Mouse (Mus musculus) heart, adult 9 months (tissue): ENCODE data around the gene Traf3ip2.
A peak's percentile ranks its signal among the peaks of the same experiment; 100 is the strongest.

Experiments
- DNase-seq, 2 experiments: peaks; one replicate each; pipeline ENCODE4 v3.0.0; 2022; ENCODE audit warnings: low spot score in 2 of 2

Traf3ip2 gene

DNA sequence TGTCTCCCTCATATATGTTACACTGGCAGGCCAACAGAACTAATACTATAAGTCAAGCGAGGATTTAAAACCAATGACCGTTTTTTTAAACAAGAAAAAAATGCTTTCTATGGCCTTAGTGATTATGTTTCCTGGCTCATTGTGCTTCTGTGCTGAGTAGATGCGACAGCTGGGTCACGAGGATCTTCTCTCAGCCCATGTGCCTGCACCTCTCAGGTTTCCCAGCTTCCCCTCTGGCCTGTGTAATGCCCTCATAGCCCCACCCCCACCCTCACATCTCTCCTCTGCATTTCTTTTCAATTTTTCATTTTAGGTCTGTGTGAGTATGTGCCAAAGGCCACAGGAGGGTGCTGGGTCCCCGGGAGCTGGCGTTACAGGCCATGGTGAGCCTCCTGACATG, 20.6 kb downstream of the Traf3ip2 start:
- DNase-seq: no peak

DNA sequence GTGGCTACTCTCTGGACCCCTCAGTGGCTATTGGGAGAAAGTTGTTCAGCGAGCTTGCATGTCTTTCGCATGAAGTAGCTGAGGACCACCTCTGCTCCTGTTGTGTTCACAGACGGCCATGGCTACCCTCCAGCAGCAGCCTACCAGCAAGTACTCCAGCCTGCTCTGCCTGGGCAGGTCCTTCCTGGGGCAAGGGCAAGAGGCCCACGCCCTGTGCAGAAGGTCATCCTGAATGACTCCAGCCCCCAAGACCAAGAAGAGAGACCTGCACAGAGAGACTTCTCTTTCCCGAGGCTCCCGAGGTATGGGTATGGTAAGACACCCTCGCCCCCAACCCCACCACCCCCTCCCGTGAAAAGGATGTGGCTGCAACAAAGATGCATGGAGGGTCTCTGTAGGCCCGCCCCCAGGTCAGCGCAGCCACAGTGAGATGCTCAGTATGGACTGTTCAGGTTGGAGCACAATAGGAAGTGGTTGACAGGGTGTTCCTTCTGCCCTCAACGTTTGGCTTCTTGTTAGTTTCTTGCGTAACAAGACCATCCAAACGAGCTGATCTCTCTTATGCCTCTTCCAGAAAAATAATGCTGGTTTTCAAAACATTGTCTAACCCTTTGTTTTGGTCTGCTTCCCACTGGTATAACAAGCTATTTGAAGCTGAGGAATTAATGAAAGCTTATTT, 21.8 kb downstream of the Traf3ip2 start:
- no peak for DNase-seq

DNA sequence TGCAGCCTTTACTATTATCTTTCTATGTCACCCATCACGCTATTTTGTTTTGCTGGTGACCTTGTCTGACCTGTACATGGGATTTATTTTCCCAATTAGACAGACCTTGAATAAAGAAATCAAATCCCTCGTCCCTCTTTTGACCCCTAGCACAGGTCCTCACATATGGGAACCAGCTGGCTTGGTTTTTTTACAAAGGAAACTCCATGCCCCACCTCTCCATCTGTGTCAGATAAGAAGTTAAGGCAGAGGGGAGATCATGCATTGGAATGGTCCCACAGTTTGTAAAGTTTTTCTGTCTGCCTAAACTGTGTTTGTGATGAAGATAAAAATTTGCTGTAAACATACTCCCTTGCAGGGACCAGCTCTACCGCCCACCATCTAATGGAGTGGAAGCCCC, 26.1 kb downstream of the Traf3ip2 start:
- no peak for DNase-seq

DNA sequence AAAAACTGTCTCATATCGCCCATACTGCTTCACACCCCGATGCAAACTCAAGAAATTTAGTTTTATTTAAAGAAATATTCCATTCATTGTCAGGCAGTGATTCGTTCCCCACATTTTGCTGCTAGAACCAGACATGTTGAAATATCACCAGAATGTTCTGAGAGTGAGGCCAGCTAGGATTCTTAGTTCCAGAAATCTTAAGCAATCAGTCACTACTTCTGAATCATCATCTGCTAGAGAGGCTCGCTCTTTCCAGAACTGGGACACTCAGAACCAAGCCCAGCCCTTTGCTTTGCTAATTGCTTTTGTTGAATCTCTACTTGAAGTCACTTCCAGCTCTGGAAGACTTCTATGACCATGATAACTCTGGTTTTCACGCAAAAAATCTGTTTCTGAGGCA, 27.0 kb downstream of the Traf3ip2 start:
- no peak for DNase-seq

DNA sequence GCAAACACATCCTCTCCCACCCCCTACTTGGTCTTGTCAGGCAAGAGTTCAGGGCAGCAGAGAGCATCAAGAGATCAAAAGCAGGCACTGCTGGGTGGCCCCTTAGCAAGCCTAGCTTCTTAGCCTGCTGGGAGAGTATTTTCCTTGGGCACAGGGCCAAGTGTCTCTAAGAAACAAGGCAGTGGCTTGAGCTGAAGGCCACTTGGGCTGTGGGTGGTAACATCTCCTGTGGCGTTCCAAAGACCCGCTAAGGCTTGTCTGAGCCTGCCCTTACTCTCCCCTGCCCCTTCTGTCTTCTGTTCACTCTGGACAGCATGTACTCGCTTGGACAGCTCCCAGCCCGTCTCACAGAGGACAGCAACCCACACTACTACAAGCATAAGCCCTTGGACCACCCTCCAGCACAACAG, 28.1 kb downstream of the Traf3ip2 start:
- DNase-seq: no peak

DNA sequence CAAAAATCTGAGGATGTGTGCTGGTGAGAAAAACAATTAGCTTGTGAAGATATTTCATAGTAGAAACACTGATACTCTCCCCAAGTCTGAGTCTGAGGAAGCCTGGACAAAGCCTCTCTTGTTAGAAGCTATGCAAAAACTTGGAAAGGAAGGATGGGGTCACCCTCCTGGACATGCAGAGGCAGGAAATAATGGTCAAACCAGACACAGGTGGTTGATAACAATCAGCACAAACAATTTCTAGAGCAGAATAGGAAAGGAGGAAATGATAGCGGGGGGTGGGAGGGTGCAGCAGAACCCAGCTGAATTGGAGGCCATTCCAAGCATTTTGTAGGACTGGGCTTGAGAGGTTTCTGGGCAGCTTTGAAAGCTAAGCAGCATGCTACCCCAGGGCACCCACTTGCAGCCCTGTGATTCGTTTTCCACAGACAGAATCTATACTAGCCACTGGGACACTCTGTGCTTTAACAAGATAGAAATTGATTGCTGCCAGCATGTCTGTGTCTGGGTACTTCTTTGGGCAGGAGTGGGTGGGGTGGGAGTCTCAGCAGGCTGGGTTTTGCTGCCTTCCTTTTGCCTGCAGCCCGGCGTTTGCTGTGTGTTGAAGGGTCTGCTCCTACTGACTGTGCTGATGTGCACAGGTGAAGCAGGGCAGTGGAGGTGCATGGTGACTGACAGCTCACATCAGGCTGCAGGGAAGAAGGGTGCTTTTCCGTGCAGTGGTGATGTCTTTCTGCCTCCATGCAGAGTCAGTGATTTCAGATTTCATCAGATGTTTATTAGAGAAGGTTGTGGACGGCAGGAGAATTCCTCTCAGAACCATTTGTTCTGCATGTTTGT, 33.3 kb downstream of the Traf3ip2 start:
- no peak for DNase-seq

DNA sequence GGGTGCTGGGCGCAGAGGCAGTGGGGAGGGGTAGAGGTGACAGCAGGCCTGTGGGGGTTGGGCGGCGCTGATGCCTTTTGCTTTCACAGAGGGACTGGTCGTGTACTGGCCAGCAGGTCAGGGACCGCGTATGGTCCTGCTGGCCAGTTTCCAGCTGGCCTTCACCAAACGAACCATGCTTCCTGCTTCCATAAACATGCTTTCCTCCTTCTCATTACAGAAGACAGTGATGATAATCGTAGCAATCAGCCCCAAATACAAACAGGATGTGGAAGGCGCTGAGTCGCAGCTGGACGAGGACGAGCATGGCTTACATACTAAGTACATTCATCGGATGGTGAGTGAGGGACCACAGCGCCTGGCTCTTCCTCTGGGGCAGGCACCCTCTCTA, 33.9 kb downstream of the Traf3ip2 start:
- peak in 1 of 2 experiments; percentile 62 for DNase-seq

DNA sequence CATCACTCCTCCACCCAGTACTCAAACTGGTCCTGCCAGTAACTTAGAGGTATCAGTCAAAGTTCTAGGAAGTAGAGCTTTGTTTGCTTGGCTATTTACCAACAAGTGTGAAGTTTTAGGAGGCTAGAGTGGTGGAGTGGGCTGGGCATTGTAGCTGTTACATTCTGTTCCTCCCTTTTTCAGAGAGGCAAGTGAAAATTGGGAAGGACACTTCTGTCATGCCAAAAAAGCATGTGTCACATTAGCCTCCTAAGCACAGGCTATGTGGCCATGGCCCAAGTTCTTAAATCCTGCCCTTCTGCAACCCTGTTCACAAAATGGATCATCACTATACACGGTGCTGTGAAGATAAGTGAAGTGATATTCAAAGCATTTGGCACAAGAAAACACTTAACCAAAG, 34.4 kb downstream of the Traf3ip2 start:
- no peak for DNase-seq

DNA sequence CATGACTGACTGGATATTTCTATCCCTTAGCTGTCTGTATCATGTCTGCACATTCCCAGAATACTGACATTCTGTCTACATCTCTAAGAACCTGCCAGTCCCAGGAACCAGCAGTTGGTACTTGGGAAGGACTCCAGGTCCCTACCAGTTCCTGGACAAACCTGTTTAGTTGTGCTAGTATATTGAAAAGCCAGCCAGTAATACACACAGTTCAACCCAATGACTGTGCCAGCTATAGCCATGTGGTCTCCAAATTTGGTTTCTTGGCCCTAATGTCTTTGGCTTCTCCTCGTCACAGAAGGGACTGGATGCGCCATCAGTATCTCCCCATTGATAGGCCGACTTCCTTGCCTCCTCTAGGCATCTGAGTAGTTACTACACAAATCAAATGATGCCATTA, 35.5 kb downstream of the Traf3ip2 start:
- DNase-seq: no peak

DNA sequence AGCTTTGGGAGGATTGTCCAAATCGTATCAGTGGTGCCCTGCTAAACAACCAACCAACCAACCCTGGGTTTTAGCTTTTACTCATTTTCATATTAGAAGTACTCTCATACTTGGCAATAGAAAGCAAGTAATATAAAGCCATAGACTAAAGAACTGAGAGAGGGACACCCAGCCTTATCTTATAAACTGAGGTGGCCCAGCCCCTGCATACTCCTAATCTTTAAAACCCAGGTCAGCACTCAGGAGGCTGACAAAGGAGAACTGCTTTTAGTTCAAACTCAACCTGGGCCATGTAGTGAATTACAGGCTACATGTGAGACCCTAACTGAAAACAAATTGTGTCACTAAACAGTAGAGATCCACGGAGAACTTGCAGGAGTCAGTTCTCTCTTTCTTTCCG, 36.8 kb downstream of the Traf3ip2 start:
- DNase-seq: no peak

DNA sequence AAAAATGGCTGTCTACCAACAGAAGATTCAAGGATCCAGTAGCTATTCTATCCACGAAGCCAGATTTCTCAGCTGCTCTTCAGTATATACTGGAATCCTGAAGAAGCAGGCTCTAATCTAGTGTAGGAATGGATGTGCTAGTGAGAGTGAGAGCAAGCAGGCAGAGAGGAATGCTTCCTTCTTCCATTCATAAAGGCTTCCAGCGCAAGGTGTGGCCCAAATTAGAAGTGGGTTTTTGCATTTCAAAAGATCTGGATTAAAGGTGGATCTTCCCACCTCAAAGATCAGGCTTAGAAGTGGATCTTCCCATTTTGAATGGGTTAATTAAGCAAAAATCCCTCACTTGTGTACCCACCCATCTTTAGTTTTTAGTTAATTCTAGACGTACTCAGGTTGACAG, 37.6 kb downstream of the Traf3ip2 start:
- no peak for DNase-seq

DNA sequence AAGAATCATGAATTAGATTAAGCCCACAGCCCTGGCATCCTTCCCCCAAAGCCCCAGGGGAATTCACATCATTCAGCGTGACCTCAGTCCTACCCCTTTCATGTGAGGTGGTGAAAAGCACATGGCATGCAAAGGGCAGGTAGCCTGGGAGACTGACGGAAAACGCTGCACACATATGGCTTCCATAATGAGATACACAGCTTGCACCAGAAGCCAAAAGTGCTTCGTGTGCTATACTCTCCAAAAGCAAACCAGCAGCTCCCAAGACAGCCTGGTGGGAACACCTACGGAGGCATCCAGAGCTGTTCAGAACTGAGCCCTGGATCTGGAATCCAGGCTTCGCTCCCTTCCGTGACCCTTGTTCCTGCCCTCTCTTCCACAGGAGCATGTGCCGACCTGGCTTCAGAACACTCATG, 41.3 kb downstream of the Traf3ip2 start:
- DNase-seq: no peak

DNA sequence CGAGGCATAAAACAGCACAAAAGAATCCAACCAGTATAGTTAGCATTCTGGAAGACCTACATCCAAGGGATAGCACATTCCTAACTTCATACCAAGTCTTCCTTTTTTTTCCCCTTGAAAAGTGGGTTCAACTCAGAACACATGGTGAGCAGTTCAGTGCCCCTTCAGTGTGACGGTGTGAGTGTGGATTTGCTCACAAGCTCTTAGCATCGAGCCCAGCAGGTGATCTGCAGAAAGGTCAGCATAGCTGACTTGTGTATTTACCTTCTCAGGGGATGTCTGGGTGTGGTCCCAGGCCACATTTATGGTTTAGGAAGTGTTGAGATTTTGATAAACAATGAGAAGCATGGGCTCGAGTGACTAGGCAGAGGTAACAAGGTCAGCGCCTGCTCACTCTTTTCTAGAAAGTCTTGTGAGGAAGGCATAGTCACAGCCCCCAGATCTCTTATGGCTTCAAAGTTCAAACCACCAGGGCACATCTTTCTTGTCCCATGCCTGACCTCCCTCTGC, 46.2 kb downstream of the Traf3ip2 start:
- no peak for DNase-seq

DNA sequence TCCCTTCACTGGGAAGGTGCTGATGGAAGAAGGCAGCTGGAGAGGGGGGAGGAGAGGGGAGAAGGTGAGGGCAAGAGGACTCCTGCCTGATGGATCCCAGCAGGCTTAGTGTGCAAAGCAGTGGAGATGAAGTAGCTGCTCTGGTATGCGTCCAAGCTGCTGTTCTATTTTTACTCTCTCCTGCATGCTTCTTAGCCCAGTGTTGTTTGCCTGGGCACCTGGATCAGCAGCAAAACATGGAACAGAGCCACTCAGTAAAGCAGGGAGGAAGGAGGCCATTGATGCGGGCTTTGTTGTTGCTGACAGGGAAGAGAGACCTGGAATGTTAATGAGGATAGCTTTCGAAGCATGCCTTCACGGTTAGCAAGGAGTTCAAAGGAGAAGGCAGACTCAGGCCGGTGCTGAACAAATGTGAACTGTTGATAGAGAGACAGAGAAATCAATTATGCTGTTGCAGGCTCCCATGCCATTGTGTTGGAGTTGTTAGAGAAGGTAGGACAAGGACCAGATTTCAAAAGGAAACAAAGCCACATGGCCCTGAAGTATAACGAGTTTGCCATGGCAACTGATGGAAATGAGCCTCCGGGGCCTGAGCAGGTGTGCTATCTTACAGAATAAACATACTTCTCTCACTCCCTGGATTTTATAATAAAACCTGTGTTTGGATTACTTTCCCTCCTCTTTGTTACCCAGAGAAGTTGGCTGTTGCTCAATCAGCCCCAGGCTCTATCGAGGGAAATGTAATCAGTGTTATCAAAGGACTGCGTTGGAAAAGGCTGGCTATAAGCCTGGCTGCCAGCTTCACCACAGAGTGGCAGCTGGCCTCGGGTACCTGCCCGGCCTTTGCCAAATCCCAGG, 46.9 kb downstream of the Traf3ip2 start:
- DNase-seq: peak; percentile 69 to 74

DNA sequence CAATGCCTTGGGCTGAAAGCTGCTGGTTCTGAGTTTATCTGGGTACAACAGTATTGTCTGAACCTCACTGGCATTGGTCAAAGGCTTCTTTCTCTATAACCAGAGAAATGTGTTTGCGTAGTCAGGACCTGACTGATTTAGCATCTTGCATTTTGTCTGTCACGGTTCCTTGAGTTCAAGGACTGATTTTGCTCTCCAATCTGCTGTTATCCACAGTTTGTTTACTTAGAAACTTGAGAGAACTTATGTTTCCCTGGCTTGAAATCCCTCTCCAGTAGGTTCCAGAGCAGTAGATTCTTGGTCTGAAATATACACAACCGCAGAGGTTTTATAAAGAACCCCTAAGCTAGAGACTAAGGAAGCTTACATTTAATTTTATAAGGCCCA, 47.5 kb downstream of the Traf3ip2 start:
- DNase-seq: no peak

DNA sequence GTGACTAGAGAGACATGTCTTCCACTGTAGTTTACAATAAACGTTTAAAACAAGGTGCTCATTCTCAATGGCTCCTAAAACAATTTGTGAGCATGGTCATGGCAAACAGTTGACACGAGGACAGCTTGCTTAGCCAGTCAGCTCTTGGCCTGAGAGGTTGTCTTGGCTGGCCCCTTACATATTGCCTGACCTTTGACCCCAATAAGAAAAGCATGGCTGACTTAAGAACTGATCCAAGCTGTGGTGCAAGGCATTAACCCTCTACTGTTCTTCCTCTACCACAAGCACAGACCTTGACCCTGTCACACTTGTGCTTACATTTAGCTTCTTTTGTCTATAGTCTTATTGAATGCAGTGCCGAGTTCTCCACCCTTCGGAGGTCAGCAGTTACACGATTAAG, 48.0 kb downstream of the Traf3ip2 start:
- DNase-seq: no peak

DNA sequence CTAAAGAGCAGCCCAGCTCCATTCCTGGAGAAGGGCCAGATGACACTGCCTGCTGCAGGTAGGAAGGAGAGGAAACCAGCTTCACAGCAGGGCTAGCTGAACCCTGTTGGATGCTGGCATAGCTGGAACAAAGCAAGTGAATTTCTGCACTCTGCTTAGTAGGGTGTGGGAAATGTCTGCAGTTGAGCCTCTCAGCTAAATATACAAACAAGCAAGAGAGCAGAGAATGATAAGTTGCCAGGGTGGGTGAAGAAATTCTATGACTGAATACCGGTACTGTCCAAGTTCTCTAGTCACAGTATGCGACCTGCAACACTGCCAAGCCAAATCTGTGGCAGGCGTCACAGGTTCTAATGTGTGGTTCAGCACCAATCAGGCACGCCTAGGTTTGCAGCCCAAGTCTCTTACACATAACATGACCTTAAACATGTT, 52.4 kb downstream of the Traf3ip2 start:
- no peak for DNase-seq

DNA sequence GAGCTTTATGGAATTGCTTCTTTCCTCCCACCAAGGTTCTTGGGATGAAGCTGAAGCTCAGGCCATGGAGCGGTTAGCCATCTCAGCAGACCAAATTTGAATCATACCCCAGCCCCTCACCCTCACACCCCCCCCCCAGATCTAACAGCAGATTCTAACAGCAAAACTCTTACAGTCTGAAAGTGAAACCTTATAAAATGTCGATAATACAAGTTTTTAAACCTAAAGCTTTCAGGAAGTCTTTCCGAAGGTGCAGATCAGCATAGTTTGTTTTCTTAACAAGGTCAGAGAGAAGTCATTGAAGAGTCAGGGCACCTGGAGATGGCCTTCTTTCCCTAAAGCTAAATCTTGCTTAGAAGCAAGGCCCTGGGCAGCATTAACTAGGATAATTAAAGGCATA, 53.3 kb downstream of the Traf3ip2 start:
- DNase-seq: no peak

DNA sequence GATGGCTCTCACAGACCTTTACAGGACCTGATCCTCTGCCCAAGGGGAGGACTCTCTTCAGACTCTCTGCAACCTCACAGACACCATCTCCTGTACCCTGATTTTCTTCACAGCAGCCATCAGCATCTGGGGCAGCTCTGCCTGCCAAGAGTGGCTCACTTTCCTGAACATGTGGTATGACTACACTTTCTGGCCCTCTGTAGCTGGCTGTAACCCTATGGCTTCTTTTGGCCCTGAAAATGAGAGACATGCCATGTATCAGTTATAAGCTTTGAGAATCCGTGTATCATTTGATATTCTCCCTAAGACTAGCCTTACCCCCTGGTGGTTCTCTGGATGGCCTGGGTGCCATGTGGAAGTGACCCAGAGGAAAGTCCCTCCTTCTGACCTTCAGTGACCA, 58.7 kb downstream of the Traf3ip2 start:
- DNase-seq: no peak

DNA sequence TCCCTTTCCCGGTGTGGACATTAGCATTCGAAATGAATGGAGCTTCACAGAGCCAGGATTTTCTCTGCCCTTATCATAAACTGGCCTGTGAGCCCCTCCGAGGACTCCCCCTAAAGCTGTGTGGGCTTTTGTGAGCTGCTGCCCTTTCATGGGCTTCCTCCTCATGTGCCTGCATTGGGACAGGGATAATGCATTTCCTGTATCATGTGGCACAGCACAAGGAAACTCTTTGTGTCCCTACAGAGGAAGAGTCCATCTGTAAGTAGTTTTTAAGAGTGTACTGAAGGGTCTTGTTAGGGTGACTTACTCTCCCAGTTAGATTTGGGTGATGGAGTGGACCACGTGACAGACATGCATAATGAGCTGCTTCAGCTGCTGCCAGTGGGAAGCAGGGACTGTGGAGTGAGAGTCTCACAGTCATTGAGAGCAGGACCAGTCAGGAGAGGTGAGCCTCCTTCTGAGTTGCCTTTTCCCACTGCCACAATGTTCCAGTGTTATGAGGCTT, 59.9 kb downstream of the Traf3ip2 start:
- no peak for DNase-seq

DNA sequence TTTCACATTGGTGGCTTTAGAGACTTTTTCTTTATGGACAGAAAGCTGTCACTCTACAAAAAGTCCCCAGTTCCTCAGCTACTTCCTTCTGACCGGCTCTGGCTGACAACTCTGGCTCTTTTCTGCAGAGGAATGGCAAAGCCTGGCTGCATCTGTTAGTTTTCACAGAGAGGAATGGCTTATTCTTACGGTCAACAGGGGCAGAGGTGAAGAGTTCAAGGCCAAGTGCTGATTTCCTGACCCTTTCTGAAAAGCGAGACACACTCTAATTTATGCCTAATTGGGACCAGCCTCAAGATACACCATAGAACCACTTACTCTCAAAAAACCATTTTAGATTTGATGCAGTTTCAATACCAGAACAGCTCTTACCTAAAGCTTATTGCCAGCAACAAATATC, 61.4 kb downstream of the Traf3ip2 start:
- DNase-seq: no peak

DNA sequence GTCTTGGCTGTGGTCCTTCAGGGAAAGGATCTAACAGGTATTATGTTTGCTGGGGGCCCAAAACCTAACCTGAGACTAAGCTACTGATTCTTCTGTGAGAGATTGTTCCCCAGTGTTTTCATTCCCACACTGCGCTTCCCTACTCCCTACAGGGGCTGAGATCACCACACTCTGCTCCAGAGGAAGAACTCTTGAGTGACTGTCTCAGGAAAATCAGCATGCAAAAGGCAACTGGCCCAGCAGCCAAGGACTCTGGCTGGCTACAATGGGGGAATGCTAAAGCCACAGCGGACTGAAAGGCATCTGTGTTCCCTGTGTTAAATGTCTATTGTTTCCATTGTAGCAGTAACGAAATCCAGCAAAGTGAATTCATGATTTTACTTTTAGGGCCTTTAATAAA, 62.0 kb downstream of the Traf3ip2 start:
- no peak for DNase-seq
